Mouse (Mus musculus) regulatory T cell (primary cell): Measurements from ENCODE around the gene Cep350.

ENCODE experiments used
- in situ Hi-C: fragments of 300-600 bp; cut with MboI, MseI; formaldehyde crosslinking; loops from one replicate; pipeline ENCODE4 v1.15.1; 2025; ENCODE audit warnings: high pct_unique_total_duplicates

The Cep350 gene

DNA sequence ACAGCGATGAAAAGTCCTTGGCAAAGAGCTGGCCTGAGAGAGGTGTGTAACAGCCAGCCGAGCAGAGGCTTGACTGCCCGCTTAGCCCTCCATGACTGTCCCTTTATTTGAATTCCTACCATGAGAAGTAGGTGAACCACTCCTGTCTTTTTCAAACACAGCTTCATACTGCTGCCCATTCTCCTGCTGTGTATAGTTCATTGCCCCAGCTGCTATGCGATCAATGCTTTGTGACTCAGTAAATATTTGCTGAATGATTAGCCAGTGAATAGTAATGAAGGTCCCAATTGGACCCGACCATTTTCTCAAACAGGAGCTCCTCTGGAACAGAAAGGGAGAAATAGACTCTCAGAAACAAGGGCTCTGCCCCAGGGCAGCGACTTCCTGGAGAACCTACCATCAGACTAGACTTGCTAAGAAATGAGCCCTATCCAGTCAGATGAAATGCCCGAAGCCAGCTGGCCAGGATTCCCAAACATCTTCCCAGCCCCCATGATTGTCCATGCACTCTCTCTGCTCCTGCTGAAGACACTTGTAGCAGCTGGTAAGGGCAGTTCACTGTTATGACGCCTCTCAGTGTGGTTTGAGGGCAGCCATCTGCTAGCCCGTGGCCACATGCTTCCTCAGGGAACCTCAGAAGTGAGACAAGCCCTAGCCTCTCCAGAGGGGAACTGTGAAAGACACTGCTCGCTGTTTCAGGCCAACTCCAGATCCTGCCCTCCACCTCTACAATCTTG, 163.2 kb downstream of the Cep350 start:
- in situ Hi-C loops = no loop called here

DNA sequence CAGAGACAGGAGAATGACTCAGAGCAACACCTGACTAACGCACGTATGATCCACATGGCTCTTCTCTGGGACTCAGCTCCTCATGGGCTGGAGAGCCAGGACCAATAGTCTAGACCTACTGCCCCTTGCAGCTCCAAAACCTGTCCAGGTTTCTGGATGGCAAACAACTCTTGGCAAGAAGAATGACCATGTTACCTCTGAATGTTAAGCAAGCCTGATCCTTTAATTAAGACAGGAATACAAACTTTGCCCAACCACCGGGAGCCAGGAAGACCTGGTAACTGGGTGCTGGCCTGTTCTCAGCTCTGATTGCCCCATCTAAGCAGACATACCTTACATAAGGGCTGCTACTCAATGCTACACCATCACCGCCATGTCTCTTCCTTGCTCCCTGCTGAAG, 164.8 kb downstream of the Cep350 start:
- in situ Hi-C loops = no loop called here

DNA sequence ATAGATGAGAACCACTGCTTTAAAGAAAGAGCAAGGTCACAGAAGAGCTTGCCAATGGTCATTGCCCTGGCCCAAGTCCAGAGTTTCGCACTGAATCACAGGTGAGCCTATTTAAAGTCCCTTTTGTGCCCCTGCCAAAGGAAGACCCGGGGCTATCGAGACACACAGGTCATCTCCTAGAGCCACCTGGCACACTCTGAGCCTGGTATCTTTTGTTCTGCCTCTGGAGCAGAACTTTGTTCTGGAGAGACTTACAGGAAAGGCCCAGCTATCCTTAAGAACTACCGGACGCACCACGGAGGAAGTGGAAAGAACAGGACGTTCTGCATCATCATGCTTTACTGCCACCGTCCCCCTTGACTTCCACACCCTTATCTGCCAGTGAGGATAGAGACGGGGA, 167.4 kb downstream of the Cep350 start:
- in situ Hi-C loops = no loop called here

DNA sequence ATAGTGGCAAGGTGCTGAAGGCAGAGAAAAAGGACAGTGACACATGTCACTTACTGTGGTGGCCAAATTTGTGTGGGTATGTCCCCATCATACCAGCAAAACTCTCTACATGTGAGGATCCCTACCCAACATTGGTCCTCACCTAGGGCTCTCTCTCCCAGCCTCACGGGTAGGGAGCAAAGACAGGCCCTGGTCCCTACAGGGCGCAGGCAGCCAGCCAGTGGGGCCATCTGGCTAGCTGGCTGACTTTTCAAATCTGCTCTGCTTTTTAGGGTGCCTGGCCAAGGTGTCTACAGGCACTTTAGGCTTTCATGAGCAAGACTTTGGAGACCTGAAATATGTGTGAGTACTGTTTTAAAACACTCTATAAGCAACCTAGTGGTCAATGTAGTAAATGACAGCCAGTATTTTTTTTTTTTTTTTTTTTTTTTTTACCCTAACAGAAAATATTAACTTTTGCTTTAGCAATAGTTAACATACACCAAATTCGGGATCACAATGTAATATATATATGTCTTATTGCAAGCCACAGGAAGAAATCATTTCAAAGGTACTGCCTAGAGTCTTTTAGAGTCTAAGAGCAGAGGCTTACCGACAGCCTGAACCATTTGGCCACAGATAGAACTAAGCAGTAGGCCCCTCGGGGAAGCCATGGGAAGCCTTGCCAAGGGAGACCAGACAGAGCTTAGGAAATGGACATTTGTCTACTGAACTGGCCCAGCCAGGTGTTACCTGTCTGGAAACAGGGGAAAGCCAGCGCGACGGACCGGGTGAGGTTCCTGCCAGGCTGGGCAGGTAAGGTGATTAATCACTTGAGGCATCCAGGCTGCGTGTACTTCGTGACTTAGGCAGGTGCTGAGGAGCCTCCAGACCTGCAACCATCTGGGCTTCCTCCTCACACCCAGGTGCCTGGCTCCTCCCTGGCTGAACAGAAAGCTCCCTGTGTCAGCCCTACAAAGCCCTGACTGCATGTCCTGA, 171.8 kb downstream of the Cep350 start:
- in situ Hi-C loops = no loop called here

DNA sequence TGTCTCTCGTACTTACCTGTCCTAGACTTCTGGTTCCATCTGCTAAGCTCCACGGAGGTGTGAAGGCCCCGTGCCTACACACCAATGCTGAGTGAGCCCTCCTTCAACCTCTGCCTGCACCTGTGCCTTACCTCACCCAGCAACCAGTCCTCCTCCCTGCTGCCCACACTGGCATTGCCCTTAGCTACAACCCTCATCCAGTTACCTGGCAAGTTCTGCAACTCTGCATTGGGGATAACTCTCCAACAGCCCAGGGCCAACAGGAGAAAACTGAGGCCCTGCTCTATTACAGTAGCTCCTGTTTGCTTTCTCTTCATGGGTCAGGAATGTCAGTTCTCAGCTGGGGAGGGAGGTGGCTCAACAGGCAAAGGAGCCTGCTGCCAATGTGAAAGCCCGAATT, 175.1 kb downstream of the Cep350 start:
- in situ Hi-C loops = no loop called here

DNA sequence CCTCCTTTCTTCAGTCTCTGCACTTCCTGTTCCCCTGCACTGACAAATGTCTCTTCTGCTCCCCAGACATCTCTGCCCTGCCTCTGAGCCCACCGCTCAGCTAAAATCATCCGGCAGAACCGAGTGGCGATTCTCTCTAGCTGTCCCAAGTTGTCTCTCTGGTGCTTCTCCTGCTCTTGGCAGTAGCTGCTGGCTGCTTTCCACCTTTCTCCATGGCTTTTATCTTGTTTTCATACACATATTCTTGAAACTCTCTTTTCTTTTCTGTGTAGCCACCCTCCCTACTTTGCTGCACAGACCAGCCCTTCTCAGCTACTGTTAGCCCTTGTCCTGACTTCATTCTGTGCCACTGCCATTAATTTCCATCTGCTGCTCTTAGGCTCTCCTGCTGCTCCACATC, 175.6 kb downstream of the Cep350 start:
- in situ Hi-C loops = no loop called here

DNA sequence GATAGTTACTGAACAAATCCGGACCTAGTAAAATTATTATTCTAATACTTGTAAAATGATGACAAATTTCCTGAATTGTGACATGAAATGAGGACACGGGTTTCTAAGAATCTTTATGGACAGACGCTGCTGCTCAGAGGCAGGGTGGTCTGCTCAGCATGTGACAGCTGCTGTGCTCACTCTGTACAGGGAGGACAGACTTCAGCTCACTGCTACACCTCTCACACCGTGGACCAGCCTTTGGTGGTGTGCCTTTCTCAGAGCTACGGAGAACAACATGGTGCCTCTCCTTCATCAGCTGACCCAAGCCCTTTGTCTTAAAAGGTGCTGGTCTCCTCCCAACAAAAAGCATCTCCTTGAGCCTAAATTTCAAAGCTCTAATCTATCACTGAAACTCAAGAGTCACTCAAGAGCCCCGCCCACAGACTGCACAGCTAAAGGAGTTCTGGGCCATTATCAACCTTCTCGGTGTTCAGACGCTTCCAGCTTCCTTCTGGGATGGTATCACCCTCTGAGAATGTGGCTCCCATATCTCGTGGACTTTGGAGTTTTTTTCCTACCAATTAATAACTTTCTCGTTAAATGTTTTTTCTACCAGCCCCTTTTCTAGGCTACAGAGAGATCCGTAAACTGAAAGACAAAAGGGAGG, 176.2 kb downstream of the Cep350 start:
- in situ Hi-C loops = no loop called here

DNA sequence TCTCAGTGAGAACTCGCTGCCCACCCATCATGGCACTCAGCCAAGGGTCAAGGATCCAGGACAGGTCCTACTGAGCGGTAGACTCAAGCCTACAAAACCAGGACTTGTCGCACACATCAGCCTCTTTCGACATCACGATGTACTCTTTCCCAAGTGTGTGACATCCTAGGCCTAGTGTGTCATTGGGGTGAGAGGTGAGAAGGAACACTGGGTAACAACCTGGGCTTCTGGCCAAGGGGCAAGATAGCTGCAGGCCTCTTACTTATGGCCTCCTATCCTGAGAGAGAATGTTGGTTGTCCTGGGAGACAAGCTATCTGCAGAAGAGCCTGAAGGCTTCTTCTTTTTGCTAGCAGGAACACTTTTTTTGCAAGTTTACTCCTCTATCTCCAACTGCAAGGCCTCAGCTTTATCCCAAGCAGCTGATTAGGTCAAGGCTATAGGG, 177.2 kb downstream of the Cep350 start:
- in situ Hi-C loops = no loop called here
